Mouse (Mus musculus) forebrain, embryonic 14.5 days (tissue): ENCODE measurements at regions not wholly inside any gene's neighbourhood (a gene's known extent, or its start where the extent isn't known, plus 50 kb on each side); places are given as distances from the start of the nearest gene placed in this dataset.

Experiments
- ATAC-seq: fragments of 200-750 bp; cut with Nextera tagmentation; 2 replicates; pipeline ENCODE4 v1.8.0; 2017; ENCODE audit warnings: mild to moderate bottlenecking, moderate library complexity
- DNase-seq: peaks from one replicate; pipeline ENCODE4 v3.0.0-alpha.2; 2015; ENCODE audit warnings: low spot score
- H3K27ac ChIP-seq: fragments of 300-500 bp; sonication (generic); 2 replicates; pipeline ENCODE4 v1.5.1; 2014; ENCODE audit warnings: low read depth, mild to moderate bottlenecking, control low read depth, low read length, moderate library complexity
- H3K27me3 ChIP-seq: fragments of 300-500 bp; sonication (generic); replicated peaks from 2 replicates; pipeline ENCODE4 v1.6.1; 2014; ENCODE audit warnings: low read length, control low read depth, mixed read lengths; ENCODE audit not compliant: control insufficient read depth, insufficient read depth
- H3K36me3 ChIP-seq: fragments of 300-500 bp; sonication (generic); 2 replicates; pipeline ENCODE4 v1.6.1; 2014; ENCODE audit warnings: low read length, control low read depth; ENCODE audit not compliant: control insufficient read depth, insufficient read depth
- H3K4me1 ChIP-seq: fragments of 300-500 bp; sonication (generic); 2 replicates; pipeline ENCODE4 v1.6.1; 2014; ENCODE audit warnings: antibody characterized with exemption, low read length, control low read depth; ENCODE audit not compliant: control insufficient read depth, insufficient read depth
- H3K4me2 ChIP-seq: fragments of 300-500 bp; sonication (generic); 2 replicates; pipeline ENCODE4 v1.6.1; 2014; ENCODE audit warnings: mild to moderate bottlenecking, control low read depth, low read length
- H3K4me3 ChIP-seq: fragments of 300-500 bp; sonication (generic); 2 replicates; pipeline ENCODE4 v1.5.1; 2014; ENCODE audit warnings: low read depth, low read length, control low read depth
- H3K9ac ChIP-seq: fragments of 300-500 bp; sonication (generic); 2 replicates; pipeline ENCODE4 v1.6.1; 2014; ENCODE audit warnings: mild to moderate bottlenecking, low read length, control low read depth, moderate library complexity
- H3K9me3 ChIP-seq: fragments of 300-500 bp; sonication (generic); replicated peaks from 2 replicates; pipeline ENCODE4 v1.6.1; 2016; ENCODE audit warnings: low read length, control low read depth, mixed read lengths; ENCODE audit not compliant: control insufficient read depth
- WGBS: fragments of 180-500 bp; shearing (Covaris S2); extraction: QIAGEN DNeasy Blood & Tissue Kit; methylation state at CpG from one replicate; pipeline ENCODE4 v1.1.7; 2014; 5-methylcytosine and 5-hydroxymethylcytosine counted together

DNA sequence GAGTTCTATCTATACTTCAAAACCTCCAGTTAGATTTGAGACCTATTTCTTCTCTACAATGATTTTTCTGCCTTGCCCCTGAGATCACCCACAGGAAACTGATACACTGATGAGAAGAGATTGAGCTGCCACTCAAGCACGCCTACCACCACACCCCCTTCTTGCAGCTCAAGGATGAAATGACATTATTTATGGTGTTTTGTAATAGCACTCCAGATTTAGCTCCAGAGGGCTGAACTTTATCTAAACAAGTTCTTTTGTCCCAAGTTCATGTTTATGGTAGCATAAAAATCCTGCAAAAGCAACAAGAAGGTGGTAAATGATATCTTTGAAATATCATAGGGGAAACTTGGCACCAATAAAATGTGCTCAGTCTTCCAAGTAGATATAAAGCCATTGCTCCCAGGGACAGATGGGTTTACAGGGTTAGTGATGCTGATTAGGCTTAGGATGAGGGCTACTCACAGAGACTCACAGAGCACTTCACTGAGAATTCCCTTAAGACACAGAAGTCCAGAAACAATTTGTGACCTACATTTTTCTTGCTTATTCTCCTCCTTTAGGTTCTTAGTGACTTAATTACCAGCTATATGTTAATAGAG, 538.4 kb upstream of the Sema6d start:
- Histone ChIP-seq H3K36me3 (no peaks in the 10 kb centered on the region), H3K27me3 (no peaks in the 10 kb centered on the region), H3K9me3 (no peaks in the 10 kb centered on the region), H3K9ac (no peak overlapping the region), H3K4me1 (no peaks in the 10 kb centered on the region), H3K4me3 (no peak overlapping the region), H3K27ac (no peak overlapping the region), H3K4me2 (no peak overlapping the region)
- DNase-seq = no peak
- 89% methylated on average over 1 of the region's 1 CpGs for WGBS
- ATAC-seq = no peak

DNA sequence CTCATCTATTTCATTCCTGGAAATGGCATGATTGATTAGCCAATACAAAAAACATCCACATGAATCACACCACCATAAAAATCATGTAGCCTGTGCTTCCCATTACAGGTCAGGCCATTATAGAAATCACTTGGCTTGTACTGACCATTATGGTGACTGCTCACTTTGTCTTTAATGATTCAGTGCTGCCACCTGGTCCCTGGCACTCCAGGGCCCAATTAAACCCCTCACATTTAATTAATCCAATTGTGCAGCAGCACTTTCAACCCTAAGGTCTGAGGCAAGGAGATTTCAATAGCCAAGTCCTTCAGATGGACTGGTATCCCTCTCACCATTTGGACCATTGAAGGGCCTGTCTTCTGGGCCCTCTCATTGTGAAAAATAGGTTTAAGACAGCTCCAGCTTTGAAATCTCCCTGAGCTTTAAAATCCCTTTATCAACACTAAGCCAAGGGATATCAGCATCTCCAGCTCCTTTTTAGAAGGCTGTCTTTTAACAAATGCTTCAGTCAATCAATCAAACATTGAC, 531.6 kb upstream of the Sema6d start:
- Histone ChIP-seq H3K4me3 (no peak overlapping the region), H3K27me3 (no peaks in the 10 kb centered on the region), H3K9me3 (no peaks in the 10 kb centered on the region), H3K27ac (no peak overlapping the region), H3K4me1 (no peaks in the 10 kb centered on the region), H3K9ac (no peak overlapping the region), H3K36me3 (no peaks in the 10 kb centered on the region), H3K4me2 (no peak overlapping the region)
- DNase-seq = no peak
- no peak for ATAC-seq
